Mouse (Mus musculus) MEL (cell line): ENCODE data around the gene Ptprj. TPM values are rescaled to one million over a fixed set of nuclear protein-coding genes. Genes with fewer than 3 reads are reported as not detected.

ENCODE experiments used
- DNase-seq: peaks from one replicate; pipeline ENCODE4 v3.0.0; 2011; ENCODE audit warnings: low read depth, low spot score
- H3K27ac ChIP-seq: 2 replicates; pipeline ENCODE4 v1.5.1; 2012; ENCODE audit warnings: low read depth, mild to moderate bottlenecking, control low read depth, low read length, moderate library complexity; ENCODE audit not compliant: control insufficient read depth
- H3K27me3 ChIP-seq, 2 experiments: fragments of 150-350 bp in 1 of 2; sonication (generic) in 1 of 2; 2 replicates each; pipeline ENCODE4 v1.6.1; 2012; ENCODE audit warnings: low read length in 2 of 2, mild to moderate bottlenecking in 2 of 2, improper control_type of control experiment in 1 of 2, moderate library complexity in 1 of 2; ENCODE audit not compliant: insufficient read depth in 2 of 2, control insufficient read depth in 1 of 2
- H3K36me3 ChIP-seq, 2 experiments: 2 replicates each; pipeline ENCODE4 v1.6.1; 2012 to 2014; ENCODE audit warnings: low read length in 2 of 2, improper control_type of control experiment in 1 of 2, inconsistent platforms in 1 of 2, mild to moderate bottlenecking in 1 of 2; ENCODE audit not compliant: insufficient read depth in 2 of 2, control insufficient read depth in 1 of 2
- H3K4me1 ChIP-seq, 2 experiments: fragments of 150-350 bp in 1 of 2; sonication (generic) in 1 of 2; 2 replicates each; pipeline ENCODE4 v1.6.1; 2012; ENCODE audit warnings: low read length in 2 of 2, improper control_type of control experiment in 1 of 2, mild to moderate bottlenecking in 1 of 2; ENCODE audit not compliant: insufficient read depth in 2 of 2, control insufficient read depth in 1 of 2
- H3K4me3 ChIP-seq, 2 experiments: fragments of 150-350 bp in 1 of 2; sonication (generic) in 1 of 2; 2 replicates each; pipeline ENCODE4 v1.5.1; 2012; ENCODE audit warnings: low read depth in 2 of 2, low read length in 2 of 2, mild to moderate bottlenecking in 2 of 2, moderate library complexity in 2 of 2, control low read depth in 1 of 2, improper control_type of control experiment in 1 of 2; ENCODE audit not compliant: control insufficient read depth in 1 of 2, insufficient read depth in 1 of 2
- H3K79me2 ChIP-seq: 2 replicates; pipeline ENCODE4 v1.6.1; 2012; ENCODE audit warnings: mild to moderate bottlenecking, low read length, moderate library complexity; ENCODE audit not compliant: control insufficient read depth, poor library complexity, insufficient read depth
- H3K9ac ChIP-seq: 2 replicates; pipeline ENCODE4 v1.6.1; 2012; ENCODE audit warnings: low read depth, mild to moderate bottlenecking, control low read depth, low read length, moderate library complexity; ENCODE audit not compliant: control insufficient read depth, poor library complexity, severe bottlenecking
- H3K9me3 ChIP-seq: fragments of 150-350 bp; sonication (generic); replicated peaks from 2 replicates; pipeline ENCODE4 v1.6.1; 2012; ENCODE audit warnings: mild to moderate bottlenecking, low read length, improper control_type of control experiment, moderate library complexity; ENCODE audit not compliant: insufficient read depth
- BHLHE40 ChIP-seq: IDR thresholded peaks from 2 replicates; pipeline ENCODE4 v1.6.1; 2012; ENCODE audit warnings: low read depth, mild to moderate bottlenecking, inconsistent platforms, low read length, improper control_type of control experiment, borderline replicate concordance
- CHD1 ChIP-seq: IDR thresholded peaks from 2 replicates; pipeline ENCODE4 v1.6.1; 2012; ENCODE audit warnings: low read depth, mild to moderate bottlenecking, inconsistent platforms, low read length, improper control_type of control experiment
- CHD2 ChIP-seq: IDR thresholded peaks from 2 replicates; pipeline ENCODE4 v1.6.1; 2011; ENCODE audit warnings: low read length, improper control_type of control experiment
- ELF1 ChIP-seq: IDR thresholded peaks from 2 replicates; pipeline ENCODE4 v1.6.1; 2014; ENCODE audit warnings: low read depth, mild to moderate bottlenecking, inconsistent platforms, low read length, improper control_type of control experiment, moderate library complexity
- EP300 ChIP-seq, 2 experiments: IDR thresholded peaks; 2 replicates each; pipeline ENCODE4 v1.6.1; 2011; ENCODE audit warnings: improper control_type of control experiment in 2 of 2, low read length in 2 of 2, low read depth in 1 of 2, mild to moderate bottlenecking in 1 of 2
- ETS1 ChIP-seq: IDR thresholded peaks from 2 replicates; pipeline ENCODE4 v1.6.1; 2012; ENCODE audit warnings: low read depth, mild to moderate bottlenecking, inconsistent platforms, low read length, improper control_type of control experiment, moderate library complexity
- JUND ChIP-seq: IDR thresholded peaks from 2 replicates; pipeline ENCODE4 v1.6.1; 2011; ENCODE audit warnings: low read depth, mild to moderate bottlenecking, improper control_type of control experiment, low read length
- KAT2A ChIP-seq: conservative IDR thresholded peaks from 2 replicates; pipeline ENCODE4 v1.6.1; 2012; ENCODE audit warnings: low read depth, low read length, improper control_type of control experiment, inconsistent platforms
- MAFK ChIP-seq: IDR thresholded peaks from 2 replicates; pipeline ENCODE4 v1.6.1; 2011; ENCODE audit warnings: low read depth, mild to moderate bottlenecking, low read length, improper control_type of control experiment, borderline replicate concordance
- MAX ChIP-seq: IDR thresholded peaks from 2 replicates; pipeline ENCODE4 v1.6.1; 2011; ENCODE audit warnings: low read length, improper control_type of control experiment
- MAZ ChIP-seq: IDR thresholded peaks from 2 replicates; pipeline ENCODE4 v1.6.1; 2012; ENCODE audit warnings: low read depth, mild to moderate bottlenecking, inconsistent platforms, low read length, improper control_type of control experiment
- MXI1 ChIP-seq: IDR thresholded peaks from 2 replicates; pipeline ENCODE4 v1.6.1; 2011; ENCODE audit warnings: mild to moderate bottlenecking, low read depth, low read length, improper control_type of control experiment
- MYC ChIP-seq: IDR thresholded peaks from 2 replicates; pipeline ENCODE4 v1.6.1; 2011; ENCODE audit warnings: low read depth, mild to moderate bottlenecking, low read length, improper control_type of control experiment, moderate library complexity
- NELFE ChIP-seq: IDR thresholded peaks from 2 replicates; pipeline ENCODE4 v1.6.1; 2011; ENCODE audit warnings: low read depth, low read length, improper control_type of control experiment
- NRF1 ChIP-seq: IDR thresholded peaks from 2 replicates; pipeline ENCODE4 v1.6.1; 2014; ENCODE audit warnings: low read depth, mild to moderate bottlenecking, inconsistent platforms, low read length, improper control_type of control experiment, moderate library complexity; ENCODE audit not compliant: poor library complexity, insufficient read depth, severe bottlenecking
- POLR2AphosphoS5 ChIP-seq: IDR thresholded peaks from 2 replicates; pipeline ENCODE4 v1.6.1; 2012; ENCODE audit warnings: low read depth, borderline replicate concordance, mild to moderate bottlenecking, inconsistent platforms, low read length, moderate library complexity, mixed read lengths
- RAD21 ChIP-seq: IDR thresholded peaks from 2 replicates; pipeline ENCODE4 v1.6.1; 2011; ENCODE audit warnings: mild to moderate bottlenecking, low read depth, low read length, improper control_type of control experiment
- RCOR1 ChIP-seq: IDR thresholded peaks from 2 replicates; pipeline ENCODE4 v1.6.1; 2012; ENCODE audit warnings: low read depth, mild to moderate bottlenecking, inconsistent platforms, low read length, improper control_type of control experiment
- SMC3 ChIP-seq: IDR thresholded peaks from 2 replicates; pipeline ENCODE4 v1.6.1; 2011; ENCODE audit warnings: low read depth, low read length, improper control_type of control experiment
- TBP ChIP-seq: IDR thresholded peaks from 2 replicates; pipeline ENCODE4 v1.8.0; 2011; ENCODE audit warnings: low read depth, low read length, improper control_type of control experiment
- TCF12 ChIP-seq: IDR thresholded peaks from 2 replicates; pipeline ENCODE4 v1.6.1; 2014; ENCODE audit warnings: low read depth, mild to moderate bottlenecking, inconsistent platforms, low read length, improper control_type of control experiment, moderate library complexity
- UBTF ChIP-seq: IDR thresholded peaks from 2 replicates; pipeline ENCODE4 v1.6.1; 2012; ENCODE audit warnings: low read depth, mild to moderate bottlenecking, inconsistent platforms, low read length, improper control_type of control experiment, moderate library complexity, borderline replicate concordance; ENCODE audit not compliant: insufficient read depth
- USF1 ChIP-seq: IDR thresholded peaks from 2 replicates; pipeline ENCODE4 v1.6.1; 2014; ENCODE audit warnings: low read depth, mild to moderate bottlenecking, inconsistent platforms, low read length, improper control_type of control experiment, moderate library complexity
- USF2 ChIP-seq, 2 experiments: IDR thresholded peaks; 2 replicates each; pipeline ENCODE4 v1.6.1; 2011 to 2012; ENCODE audit warnings: improper control_type of control experiment in 2 of 2, low read length in 2 of 2, borderline replicate concordance in 1 of 2, inconsistent platforms in 1 of 2, low read depth in 1 of 2, mild to moderate bottlenecking in 1 of 2; ENCODE audit not compliant: insufficient read depth in 1 of 2
- ZKSCAN1 ChIP-seq: IDR thresholded peaks from 2 replicates; pipeline ENCODE4 v1.6.1; 2012; ENCODE audit warnings: low read depth, mild to moderate bottlenecking, inconsistent platforms, low read length, improper control_type of control experiment, moderate library complexity
- ZNF384 ChIP-seq: IDR thresholded peaks from 2 replicates; pipeline ENCODE4 v1.6.1; 2012; ENCODE audit warnings: low read depth, mild to moderate bottlenecking, inconsistent platforms, low read length, improper control_type of control experiment
- polyA plus RNA-seq, 2 experiments: library from polyadenylated mRNA; stranded (reverse) in 1 of 2; unstranded in 1 of 2; fragments of >175 nt in 1 of 2; fragments of >200 nt in 1 of 2; gene quantifications; 2 replicates each; pipeline versions ENCODE4 v1.2.1 to v1.2.4; 2012; ENCODE audit warnings: low replicate concordance in 2 of 2, low read depth in 1 of 2; ENCODE audit not compliant: insufficient read length in 2 of 2, insufficient read depth in 1 of 2, missing spikeins in 1 of 2
- total RNA-seq: library from RNA; depleted of rRNA; stranded (reverse); fragments of 300-350 nt; gene quantifications from 2 replicates; pipeline ENCODE4 v1.2.3, GENCODE M21; 2012

The Ptprj gene
- total and polyA plus RNA-seq, 3 experiments, result 6.4 to 10.2 TPM; not detected in 1

GRCm38 (mm10) chr2:90613591-90613990 is 33.1 kb upstream of the Ptprj start:
- Histone ChIP-seq H3K36me3 (peaks cover 0 to 5% of the 10 kb centered on the region in 2 experiments; a peak in 2 of 4 replicates), H3K4me1 (peaks cover 3 to 11% of the 10 kb centered on the region in 2 experiments; a peak in 3 of 4 replicates), H3K9ac (no peak overlapping the region), H3K79me2 (no peaks in the 10 kb centered on the region), H3K4me3 (no peak overlapping the region), H3K9me3 (no peaks in the 10 kb centered on the region), H3K27me3 (no peaks in the 10 kb centered on the region), H3K27ac (no peak overlapping the region)
- TF ChIP-seq ETS1, result no peak
- no peak for TF ChIP-seq RCOR1
- no peak for TF ChIP-seq TBP
- TF ChIP-seq KAT2A, result no peak
- TF ChIP-seq RAD21, result no peak
- TF ChIP-seq ELF1, result no peak
- no peak for TF ChIP-seq EP300 (IDR thresholded peaks at IDR 0.05; ENCODE audit: low read depth in 1 of 2, low read length in 2 of 2)
- TF ChIP-seq MAX, result no peak
- no peak for TF ChIP-seq CHD1
- no peak for TF ChIP-seq SMC3
- TF ChIP-seq NELFE, result no peak
- no peak for TF ChIP-seq MAFK
- TF ChIP-seq NRF1, result no peak
- no peak for TF ChIP-seq MAZ
- TF ChIP-seq ZKSCAN1, result no peak
- no peak for TF ChIP-seq ZNF384
- no peak for TF ChIP-seq BHLHE40
- no peak for DNase-seq

- H3K9ac ChIP-seq, result no peak overlapping the region
- TF ChIP-seq CHD2, result no peak
- no peak for TF ChIP-seq ZNF384
- no peak for TF ChIP-seq CHD1
- TF ChIP-seq MYC, result no peak
- TF ChIP-seq TCF12, result no peak
- no peak for TF ChIP-seq USF1
- no peak for TF ChIP-seq MXI1
- TF ChIP-seq JUND, result no peak
- TF ChIP-seq SMC3, result no peak
- no peak for TF ChIP-seq USF2 (IDR thresholded peaks at IDR 0.05; ENCODE audit: borderline replicate concordance in 1 of 2, insufficient read depth in 1 of 2, low read depth in 1 of 2, low read length in 2 of 2)
- TF ChIP-seq POLR2AphosphoS5, result no peak
- no peak for TF ChIP-seq UBTF
- no peak for TF ChIP-seq BHLHE40
- TF ChIP-seq MAX, result no peak
- no peak overlapping the region for H3K27ac ChIP-seq
- H3K9me3 ChIP-seq, result no peaks in the 10 kb centered on the region
- no peak overlapping the region for H3K4me3 ChIP-seq
- DNase-seq, result no peak
- peaks cover 0 to 5% of the 10 kb centered on the region in 2 experiments; a peak in 2 of 4 replicates for H3K36me3 ChIP-seq
- H3K79me2 ChIP-seq, result no peaks in the 10 kb centered on the region
- H3K4me1 ChIP-seq, result peaks cover 3 to 11% of the 10 kb centered on the region in 2 experiments; a peak in 3 of 4 replicates
- no peaks in the 10 kb centered on the region for H3K27me3 ChIP-seq
Observed at GRCm38 (mm10) chr2:90613006-90613405, 32.6 kb upstream of the Ptprj start.
